Mouse (Mus musculus): ENCODE data around the gene Lrrc4c.

Gene Lrrc4c

GRCm38 (mm10) chr2:97284986-97285385 is 967.0 kb downstream of the Lrrc4c start:
- DNase-seq (ENCODE audit: low spot score): no peak

DNA sequence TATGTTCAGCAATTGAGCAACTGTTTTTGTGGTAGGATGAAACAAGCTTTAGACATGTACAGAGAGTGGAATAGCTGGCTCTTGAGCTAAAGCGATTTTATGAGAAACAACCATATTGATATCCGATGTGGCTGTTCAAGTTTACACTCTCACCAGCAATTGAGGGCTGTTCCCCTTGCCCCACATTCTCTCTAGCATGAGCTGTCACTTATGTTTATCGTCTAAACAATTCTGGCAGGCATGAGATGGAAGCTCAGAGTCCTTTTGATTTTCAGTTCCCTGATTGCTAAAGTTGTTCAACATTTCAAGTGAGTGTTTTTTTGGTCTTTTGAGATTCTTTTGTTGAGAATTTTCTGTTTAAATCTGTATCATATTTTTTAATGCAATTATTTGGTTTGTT is 976.2 kb downstream of the Lrrc4c start:
- no peak for DNase-seq (ENCODE audit: low spot score)

DNA sequence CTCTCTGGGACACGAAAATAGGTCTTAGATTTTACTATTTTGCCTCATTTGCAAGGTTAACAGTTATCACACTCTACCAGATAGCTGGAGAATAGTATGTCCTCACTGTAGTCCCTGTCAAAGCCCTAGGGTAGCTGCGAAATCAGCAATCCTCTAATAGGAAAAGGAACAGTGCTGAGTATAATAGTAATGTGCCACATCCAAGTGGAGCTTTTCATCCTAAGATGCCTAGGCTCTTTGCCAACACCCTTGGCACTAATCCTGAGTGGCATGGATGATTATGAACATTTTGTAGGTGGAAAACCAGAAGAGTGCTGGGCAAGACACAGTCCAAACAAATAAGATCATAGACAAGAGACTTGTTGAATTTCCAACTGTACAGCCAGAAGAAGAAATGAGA is 981.7 kb downstream of the Lrrc4c start:
- no peak for DNase-seq (ENCODE audit: low spot score)

- no peak for DNase-seq (ENCODE audit: low spot score)
Measured at GRCm38 (mm10) chr2:97318008-97318407, 1000.0 kb downstream of the Lrrc4c start.

- no peak for DNase-seq (ENCODE audit: low spot score)
Measured at GRCm38 (mm10) chr2:97318536-97318935, 1000.6 kb downstream of the Lrrc4c start.

DNA sequence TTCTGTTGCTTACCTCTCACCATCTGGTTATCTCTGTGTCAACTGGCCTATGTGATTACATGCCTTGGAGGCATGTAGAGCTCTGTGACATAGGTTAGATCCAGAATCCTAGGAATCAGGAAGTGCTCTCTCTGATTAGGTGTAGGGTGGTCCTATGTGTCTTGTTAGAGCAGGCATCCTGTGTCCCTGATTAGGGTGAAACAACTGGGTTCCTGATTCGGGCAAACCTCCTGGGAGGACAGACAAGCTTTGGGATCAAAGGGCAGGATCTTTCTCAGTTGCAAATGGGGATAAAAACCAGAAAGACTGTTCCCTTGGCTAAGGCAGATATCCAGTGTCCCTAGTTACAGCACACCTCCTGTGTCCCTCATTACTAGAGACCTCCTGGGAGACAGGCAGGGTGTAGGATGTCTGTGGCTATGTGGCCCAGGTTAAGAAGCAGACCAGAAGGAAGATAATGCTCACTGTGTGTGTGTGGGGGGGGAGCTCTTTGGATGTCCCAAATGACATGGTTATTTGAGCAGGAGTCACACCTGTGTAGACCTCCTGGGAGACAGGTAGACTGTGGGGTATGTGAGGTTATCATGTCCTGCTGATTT is 1014.2 kb downstream of the Lrrc4c start:
- DNase-seq (ENCODE audit: low spot score): no peak

DNA sequence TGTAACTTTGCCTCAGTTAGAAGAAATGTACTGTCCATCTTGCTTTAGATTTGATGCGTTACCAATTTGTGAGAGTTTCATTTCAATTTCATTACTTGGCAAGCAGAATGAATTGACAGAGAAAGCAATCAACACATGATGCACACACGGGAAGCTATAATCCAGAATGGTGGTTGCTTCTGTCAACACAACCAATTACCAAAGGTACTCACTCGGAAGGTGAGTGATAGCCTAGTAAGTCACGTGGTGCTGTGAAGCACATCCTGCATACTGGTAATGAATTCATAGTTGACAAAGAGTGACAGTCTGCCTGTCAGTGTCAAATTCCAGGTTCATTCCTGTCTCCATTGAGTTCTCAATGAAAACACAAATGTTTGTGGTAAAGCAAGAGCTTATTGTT is 1021.7 kb downstream of the Lrrc4c start:
- no peak for DNase-seq (ENCODE audit: low spot score)

DNA sequence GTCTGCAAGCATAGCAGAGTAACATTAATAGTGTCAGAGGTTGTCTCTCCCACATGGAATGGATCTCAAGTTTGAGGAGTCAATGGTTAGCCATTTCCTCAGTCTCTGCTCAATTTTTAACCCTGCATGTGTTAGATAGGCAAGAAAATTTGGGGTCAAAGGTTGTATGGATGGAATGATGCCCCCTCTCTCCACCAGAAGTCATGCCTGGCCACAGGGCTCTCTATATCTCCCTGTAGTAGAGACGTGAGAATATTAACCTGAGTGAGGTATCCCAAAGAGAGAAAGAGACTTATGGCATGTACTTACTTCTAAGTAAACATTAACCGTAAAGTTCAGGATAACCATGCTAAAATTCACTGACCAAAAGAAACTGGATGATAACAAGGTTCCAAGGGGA is 1043.3 kb downstream of the Lrrc4c start:
- DNase-seq (ENCODE audit: low spot score): no peak

- no peak for DNase-seq (ENCODE audit: low spot score)
Measured at GRCm38 (mm10) chr2:97369978-97370377, 1052.0 kb downstream of the Lrrc4c start.

DNA sequence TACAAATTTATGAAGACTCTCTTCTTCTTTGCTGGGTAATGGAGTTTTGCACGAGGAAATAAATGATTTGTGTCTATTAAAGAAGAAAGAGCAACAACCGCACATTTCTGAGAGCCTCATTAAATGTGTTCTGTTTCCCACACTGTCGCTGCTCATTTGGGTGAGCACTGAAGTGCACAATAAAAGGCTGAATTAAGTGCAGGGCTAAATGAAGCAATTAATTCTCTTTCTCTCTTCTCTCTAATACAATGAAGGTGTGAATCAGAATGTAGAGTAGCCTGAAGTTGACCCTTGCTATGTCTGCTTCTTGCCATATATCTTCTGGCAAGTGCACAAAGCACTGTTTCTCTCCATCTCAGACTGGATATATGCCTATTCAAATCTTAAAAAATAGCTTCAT is 1073.5 kb downstream of the Lrrc4c start:
- peak; percentile 0 for DNase-seq (ENCODE audit: low spot score)

GRCm38 (mm10) chr2:97391876-97392275 is 1073.9 kb downstream of the Lrrc4c start:
- no peak for DNase-seq (ENCODE audit: low spot score)

GRCm38 (mm10) chr2:97413066-97413465 is 1095.1 kb downstream of the Lrrc4c start:
- DNase-seq (ENCODE audit: low spot score): no peak

DNA sequence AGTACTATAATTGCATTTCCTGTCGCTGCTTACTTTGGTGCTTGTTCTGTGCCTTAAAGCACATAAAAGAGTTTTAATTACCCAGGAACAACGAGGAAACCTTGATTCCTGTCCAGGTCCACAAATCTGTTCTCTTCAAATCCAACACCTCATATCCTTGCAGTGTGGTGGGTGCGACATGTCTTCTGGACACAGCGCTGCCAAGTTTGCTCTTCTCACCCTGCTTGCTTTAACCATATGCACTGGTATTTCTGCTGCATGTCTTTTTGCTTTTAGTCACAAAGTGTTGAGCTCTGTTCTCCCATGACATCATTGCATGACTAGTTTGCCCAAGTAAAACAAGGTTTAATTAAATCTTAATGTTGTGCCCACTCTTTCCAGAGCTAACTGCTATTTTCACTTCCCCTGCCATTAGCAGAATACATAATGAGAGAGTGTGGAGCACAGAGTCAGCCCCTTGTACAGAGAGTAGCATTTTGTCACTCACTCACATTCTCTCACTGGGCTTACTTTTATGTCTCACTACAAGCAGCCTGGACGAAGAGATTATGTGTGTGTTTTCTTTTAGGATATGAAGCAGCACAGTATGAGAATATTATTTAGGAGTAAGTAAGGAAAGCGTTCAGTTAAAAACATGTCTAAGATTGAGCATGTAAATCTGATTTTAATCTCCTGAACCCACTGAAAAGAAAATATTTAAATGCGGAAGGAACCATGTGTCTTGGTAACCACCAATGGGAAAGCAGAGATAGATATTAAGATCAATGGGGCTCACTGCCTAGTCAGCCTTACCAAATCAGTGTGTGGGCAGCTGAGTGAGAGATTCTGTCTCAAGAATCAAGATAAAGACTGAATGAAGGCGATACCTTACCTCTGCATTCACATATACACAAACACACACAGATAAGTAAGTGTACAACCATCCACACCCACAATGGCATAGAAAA is 1096.7 kb downstream of the Lrrc4c start:
- no peak for DNase-seq (ENCODE audit: low spot score)

DNA sequence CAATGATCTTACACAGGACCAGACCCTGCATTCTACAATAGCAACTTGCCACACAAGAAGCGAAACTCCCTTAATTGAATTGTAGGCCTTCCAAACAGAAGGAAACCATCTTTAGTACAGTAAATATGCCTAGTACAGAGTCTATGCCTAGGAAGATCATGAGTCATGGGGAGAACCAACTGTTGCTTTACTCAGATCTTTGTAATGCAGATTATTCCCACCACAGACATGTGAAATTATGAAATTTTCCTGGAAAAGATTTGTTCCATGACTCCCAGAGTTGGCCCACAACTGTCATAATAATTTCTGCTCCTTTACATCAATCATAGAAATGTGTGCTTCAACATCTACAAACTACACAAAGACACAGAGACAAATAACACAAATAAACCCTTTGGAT is 1116.2 kb downstream of the Lrrc4c start:
- DNase-seq (ENCODE audit: low spot score): no peak

DNA sequence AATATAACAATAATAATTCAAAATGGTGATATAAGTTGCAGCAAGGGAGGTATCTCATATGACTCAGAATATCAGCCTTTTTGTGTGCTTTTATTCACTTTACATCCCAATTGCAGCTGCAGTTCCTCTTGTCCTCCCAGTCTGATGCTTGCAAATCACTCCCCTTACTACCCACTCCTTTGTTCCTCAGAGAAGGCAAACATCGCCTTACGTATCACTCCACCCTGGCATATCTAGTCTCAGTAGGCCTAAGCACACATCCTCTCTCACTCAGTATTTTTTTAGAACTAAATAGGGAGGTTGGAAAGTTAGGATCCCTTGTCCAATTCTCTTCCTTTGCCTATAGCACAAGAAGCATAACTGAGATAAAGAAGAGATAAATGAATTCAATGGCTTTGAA is 1117.6 kb downstream of the Lrrc4c start:
- DNase-seq (ENCODE audit: low spot score): no peak

DNA sequence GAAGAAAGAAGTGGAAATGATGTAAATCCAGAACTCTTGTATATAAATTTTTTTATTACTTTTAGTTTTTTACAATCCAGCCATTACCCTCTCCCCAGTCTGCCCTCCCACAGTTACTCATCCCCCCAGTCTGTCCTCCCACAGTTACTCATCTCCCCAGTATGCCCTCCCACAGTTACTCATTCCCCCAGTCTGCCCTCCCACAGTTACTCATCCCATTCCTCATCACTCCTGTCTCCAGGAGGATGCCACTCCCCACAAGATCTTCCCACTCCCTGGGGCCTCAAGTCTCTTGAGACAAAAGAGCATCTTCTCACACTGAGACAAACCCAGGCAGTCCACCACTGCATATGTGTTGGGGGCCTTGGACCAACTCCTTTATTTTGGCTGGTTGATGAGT is 1119.8 kb downstream of the Lrrc4c start:
- DNase-seq (ENCODE audit: low spot score): no peak

DNA sequence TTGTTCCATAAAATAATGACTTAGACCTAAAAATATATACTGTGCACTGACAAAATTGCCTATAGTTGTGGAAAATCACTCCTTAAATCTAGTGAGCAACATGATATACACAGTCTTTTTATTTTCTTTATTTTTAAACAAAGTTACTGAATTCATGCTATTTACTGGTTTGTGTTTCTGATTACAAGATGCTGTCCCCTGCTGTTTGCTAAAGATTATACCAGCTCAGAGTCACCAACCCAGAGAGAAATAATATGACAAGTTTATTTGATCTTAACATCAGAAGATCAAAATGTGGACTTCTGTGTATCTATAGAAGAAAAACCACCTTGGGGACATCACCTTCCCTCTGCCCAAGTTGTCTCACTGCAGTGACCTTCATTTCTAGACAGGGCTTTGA is 1145.6 kb downstream of the Lrrc4c start:
- DNase-seq (ENCODE audit: low spot score): no peak

DNA sequence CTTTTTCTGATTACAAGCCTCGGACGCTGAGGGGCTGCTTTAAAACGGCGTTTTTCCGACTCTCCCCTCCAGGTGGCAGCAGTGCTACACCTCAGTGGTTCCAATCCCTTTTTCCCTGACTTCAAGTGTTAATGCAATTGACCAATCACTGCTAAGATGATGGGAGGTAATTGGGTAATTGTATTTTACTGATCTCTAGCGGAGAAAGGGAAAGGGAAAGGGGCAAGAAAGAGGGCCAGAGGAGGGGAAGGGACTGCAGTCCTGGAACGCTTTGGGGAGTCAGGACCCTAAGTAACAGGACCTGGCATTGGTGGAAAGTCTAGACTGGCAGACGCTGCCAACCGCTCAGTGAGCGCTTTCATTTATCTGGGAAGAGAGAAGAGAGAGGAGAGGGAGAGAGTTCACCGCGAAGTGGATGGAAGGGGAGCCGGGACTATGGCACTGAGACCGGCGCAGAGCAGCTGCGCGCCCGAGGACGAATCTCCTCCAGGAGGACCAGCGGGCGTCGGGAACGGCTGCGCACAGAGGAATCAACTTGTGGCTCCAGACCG is 1148.3 kb downstream of the Lrrc4c start:
- peak; percentile 93 for DNase-seq (ENCODE audit: low spot score)

GRCm38 (mm10) chr2:97467031-97467549 is 1149.1 kb downstream of the Lrrc4c start:
- DNase-seq (ENCODE audit: low spot score): peak; percentile 58

DNA sequence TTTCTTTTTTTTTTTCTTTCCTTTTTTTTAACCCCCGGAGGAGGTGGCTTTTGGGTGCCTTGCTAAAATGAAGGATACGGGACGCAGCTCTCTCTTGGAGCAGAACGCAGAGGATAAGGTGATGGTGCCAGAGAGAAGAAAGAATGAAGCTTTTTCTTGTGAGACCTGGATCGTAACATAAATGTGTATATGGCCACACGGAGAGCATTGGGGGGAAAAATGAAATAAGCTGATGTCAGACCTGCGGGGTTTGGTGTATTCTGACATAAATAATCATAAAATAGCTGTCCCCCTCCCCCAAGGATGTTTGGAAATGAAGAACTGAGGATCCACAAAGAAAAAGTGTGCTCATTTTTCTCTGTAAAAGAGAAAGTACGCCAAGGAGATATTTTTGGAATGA is 1149.7 kb downstream of the Lrrc4c start:
- DNase-seq (ENCODE audit: low spot score): peak; percentile 3

GRCm38 (mm10) chr2:97468372-97468771 is 1150.4 kb downstream of the Lrrc4c start:
- peak; percentile 4 for DNase-seq (ENCODE audit: low spot score)

DNA sequence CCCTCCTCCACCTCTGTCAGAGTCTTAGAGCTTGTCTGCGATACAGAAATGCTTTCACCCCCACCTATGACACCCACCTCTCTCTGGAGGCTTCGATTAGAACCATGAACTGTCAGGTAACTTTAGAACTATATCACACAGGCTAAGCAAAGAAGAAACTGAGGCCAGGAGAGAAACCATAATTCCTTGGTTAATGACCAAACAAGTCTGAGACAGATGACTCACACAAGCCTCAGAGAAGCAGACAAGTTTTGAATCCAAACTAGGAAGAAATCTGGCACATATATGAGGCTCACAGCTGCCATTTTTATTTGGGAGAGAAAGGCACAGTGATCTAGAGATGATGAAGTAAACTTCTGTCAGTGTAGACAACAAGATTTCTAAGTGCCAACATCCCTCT is 1151.4 kb downstream of the Lrrc4c start:
- no peak for DNase-seq (ENCODE audit: low spot score)

All from embryo, embryonic 10.5 days (tissue).